Mouse (Mus musculus) heart, embryonic 15.5 days (tissue): ENCODE measurements around the gene Cd200r1. TPM values are rescaled to one million over a fixed set of nuclear protein-coding genes. Genes with fewer than 3 reads are reported as not detected.
"Not testable (repeated sequence)": the region's sequence is repeated elsewhere in the genome, so short reads cannot be mapped to it uniquely, and the experiment has no call there.

Experiments used
- ATAC-seq: fragments of 200-750 bp; cut with Nextera tagmentation; replicated peaks from 2 replicates; pipeline ENCODE4 v1.8.0; 2017; ENCODE audit warnings: low read depth, moderate TSS enrichment; ENCODE audit not compliant: insufficient number of reproducible peaks, insufficient read depth, low FRiP score
- H3K27ac ChIP-seq: fragments of 300-500 bp; sonication (generic); 2 replicates; pipeline ENCODE4 v1.5.1; 2015; ENCODE audit warnings: mild to moderate bottlenecking, inconsistent platforms
- H3K27me3 ChIP-seq: fragments of 300-500 bp; sonication (generic); 2 replicates; pipeline ENCODE4 v1.6.1; 2015; ENCODE audit warnings: inconsistent platforms
- H3K36me3 ChIP-seq: fragments of 300-500 bp; sonication (generic); 2 replicates; pipeline ENCODE4 v1.6.1; 2015; ENCODE audit warnings: mild to moderate bottlenecking, inconsistent platforms
- H3K4me1 ChIP-seq: fragments of 300-500 bp; sonication (generic); replicated peaks from 2 replicates; pipeline ENCODE4 v1.6.1; 2015; ENCODE audit warnings: inconsistent platforms
- H3K4me2 ChIP-seq: fragments of 300-500 bp; sonication (generic); 2 replicates; pipeline ENCODE4 v1.6.1; 2015; ENCODE audit warnings: inconsistent platforms, mild to moderate bottlenecking, moderate library complexity
- H3K4me3 ChIP-seq: fragments of 300-500 bp; sonication (generic); 2 replicates; pipeline ENCODE4 v1.5.1; 2015; ENCODE audit warnings: mild to moderate bottlenecking, inconsistent platforms
- H3K9ac ChIP-seq: fragments of 300-500 bp; sonication (generic); 2 replicates; pipeline ENCODE4 v1.6.1; 2015; ENCODE audit warnings: mild to moderate bottlenecking, inconsistent platforms
- H3K9me3 ChIP-seq: fragments of 300-500 bp; sonication (generic); replicated peaks from 2 replicates; pipeline ENCODE4 v1.6.1; 2016; ENCODE audit warnings: inconsistent platforms
- WGBS: fragments of 180-500 bp; shearing (Covaris S2); methylation state at CpG from one replicate; pipeline ENCODE4 v1.1.7; 2015; ENCODE audit warnings: mixed read lengths; 5-methylcytosine and 5-hydroxymethylcytosine counted together
- polyA plus RNA-seq: library from polyadenylated mRNA; unstranded; fragments of >200 nt; fragmentation: Nextera tagmentation; extraction: Ambion mirVana; gene quantifications from 2 replicates; pipeline ENCODE4 v1.2.1, GENCODE M21; 2015

The Cd200r1 gene
- polyA plus RNA-seq, 1 experiment from 2014 or later = 1.2 TPM

GRCm38 (mm10) chr16:44812468-44813065 lies 47.0 kb downstream of the Cd200r1 start:
- no peak overlapping the region for H3K9ac ChIP-seq
- ATAC-seq = no peak
- H3K9me3 ChIP-seq = no peaks in the 10 kb centered on the region
- no peak overlapping the region for H3K27ac ChIP-seq
- H3K4me3 ChIP-seq = no peak overlapping the region
- no peaks in the 10 kb centered on the region for H3K36me3 ChIP-seq
- no peak overlapping the region for H3K4me2 ChIP-seq
- 74% methylated on average over 6 of the region's 6 CpGs for whole genome bisulfite sequencing
- H3K4me1 ChIP-seq = no peaks in the 10 kb centered on the region
- H3K27me3 ChIP-seq = no peaks in the 10 kb centered on the region

- Histone ChIP-seq H3K9me3 (no peaks in the 10 kb centered on the region), H3K27ac (no peak overlapping the region), H3K9ac (no peak overlapping the region), H3K4me3 (no peak overlapping the region), H3K4me2 (no peak overlapping the region), H3K27me3 (no peaks in the 10 kb centered on the region), H3K4me1 (no peaks in the 10 kb centered on the region), H3K36me3 (no peaks in the 10 kb centered on the region)
- no peak for ATAC-seq
- 36% methylated on average over 1 of the region's 1 CpGs for WGBS
Observed at GRCm38 (mm10) chr16:44818010-44818409, 52.5 kb downstream of the Cd200r1 start.

GRCm38 (mm10) chr16:44820545-44820944 lies 55.0 kb downstream of the Cd200r1 start:
- H3K4me1 ChIP-seq = no peaks in the 10 kb centered on the region
- H3K27me3 ChIP-seq = no peaks in the 10 kb centered on the region
- no peaks in the 10 kb centered on the region for H3K36me3 ChIP-seq
- H3K9ac ChIP-seq = no peak overlapping the region
- H3K4me2 ChIP-seq = no peak overlapping the region
- no peak for ATAC-seq
- H3K9me3 ChIP-seq = no peaks in the 10 kb centered on the region
- H3K4me3 ChIP-seq = no peak overlapping the region
- 72% methylated on average over 4 of the region's 4 CpGs for WGBS
- no peak overlapping the region for H3K27ac ChIP-seq

- Histone ChIP-seq H3K27me3 (no peaks in the 10 kb centered on the region), H3K27ac (no peak overlapping the region), H3K36me3 (no peaks in the 10 kb centered on the region), H3K4me3 (no peak overlapping the region), H3K9ac (no peak overlapping the region), H3K9me3 (no peaks in the 10 kb centered on the region), H3K4me1 (no peaks in the 10 kb centered on the region), H3K4me2 (no peak overlapping the region)
- no peak for ATAC-seq
- 38% methylated on average over 3 of the region's 3 CpGs for WGBS
Observed at GRCm38 (mm10) chr16:44832286-44832685, 66.8 kb downstream of the Cd200r1 start.

- not testable (repeated sequence) for H3K27me3 ChIP-seq, H3K9me3 ChIP-seq, H3K4me3 ChIP-seq, H3K27ac ChIP-seq, ATAC-seq, H3K9ac ChIP-seq, H3K36me3 ChIP-seq, H3K4me1 ChIP-seq, H3K4me2 ChIP-seq
- 38% methylated on average over 2 of the region's 2 CpGs for whole genome bisulfite sequencing
Observed at GRCm38 (mm10) chr16:44833189-44833588, 67.7 kb downstream of the Cd200r1 start.

Other genes starting within 250 kb of the Cd200r1 start
- gene Boc, start 206.8 kb upstream of the Cd200r1 start, polyA plus RNA-seq = 7.7 and 14.0 TPM in 2 replicates
- gene Nepro, start 41.4 kb upstream of the Cd200r1 start, polyA plus RNA-seq = 3.7 and 4.5 TPM in 2 replicates
- gene Gtpbp8, start 19.4 kb upstream of the Cd200r1 start, polyA plus RNA-seq = 19.1 and 21.3 TPM in 2 replicates
- 0.16 and 0.37 TPM in 2 replicates for gene Cd200r4, start 46.0 kb downstream of the Cd200r1 start, polyA plus RNA-seq
- 0.06 and 0.20 TPM in 2 replicates for gene Cd200r2, start 101.4 kb downstream of the Cd200r1 start, polyA plus RNA-seq
- gene Cd200r3, start 177.9 kb downstream of the Cd200r1 start, polyA plus RNA-seq = 0.34 and 0.44 TPM in 2 replicates